Mouse (Mus musculus): Measurements from ENCODE around the gene Etnk2. TPM values are rescaled to one million over a fixed set of nuclear protein-coding genes. Genes with fewer than 3 reads are reported as not detected.

The Etnk2 gene
- polyA plus RNA-seq, 1 experiment from 2014 or later, result 1.3 TPM

Other genes with a start within 250 kb of the Etnk2 start
- gene Ppp1r15b, start 232.4 kb upstream of the Etnk2 start, polyA plus RNA-seq (2016; fragmentation: Nextera tagmentation; extraction: Ambion mirVana), result 41.9 and 46.9 TPM in 2 replicates
- gene Plekha6, start 199.4 kb upstream of the Etnk2 start, polyA plus RNA-seq (2016; fragmentation: Nextera tagmentation; extraction: Ambion mirVana), result 1.6 and 2.5 TPM in 2 replicates
- gene Golt1a, start 53.8 kb upstream of the Etnk2 start, polyA plus RNA-seq (2016; fragmentation: Nextera tagmentation; extraction: Ambion mirVana), result not detected in 2 replicates
- gene Kiss1, start 41.7 kb upstream of the Etnk2 start, polyA plus RNA-seq (2016; fragmentation: Nextera tagmentation; extraction: Ambion mirVana), result not detected in 2 replicates
- not detected in 2 replicates for gene Ren1, start 13.1 kb upstream of the Etnk2 start, polyA plus RNA-seq (2016; fragmentation: Nextera tagmentation; extraction: Ambion mirVana)
- 5.6 and 8.0 TPM in 2 replicates for gene Sox13, start 60.8 kb downstream of the Etnk2 start, polyA plus RNA-seq (2016; fragmentation: Nextera tagmentation; extraction: Ambion mirVana)
- 840 and 861 TPM in 2 replicates for gene Snrpe, start 246.7 kb downstream of the Etnk2 start, polyA plus RNA-seq (2016; fragmentation: Nextera tagmentation; extraction: Ambion mirVana)

Data from limb, embryonic 12.5 days (tissue).